ENCODE assay signal across 7 mouse cellular contexts in the genomic region with DNA sequence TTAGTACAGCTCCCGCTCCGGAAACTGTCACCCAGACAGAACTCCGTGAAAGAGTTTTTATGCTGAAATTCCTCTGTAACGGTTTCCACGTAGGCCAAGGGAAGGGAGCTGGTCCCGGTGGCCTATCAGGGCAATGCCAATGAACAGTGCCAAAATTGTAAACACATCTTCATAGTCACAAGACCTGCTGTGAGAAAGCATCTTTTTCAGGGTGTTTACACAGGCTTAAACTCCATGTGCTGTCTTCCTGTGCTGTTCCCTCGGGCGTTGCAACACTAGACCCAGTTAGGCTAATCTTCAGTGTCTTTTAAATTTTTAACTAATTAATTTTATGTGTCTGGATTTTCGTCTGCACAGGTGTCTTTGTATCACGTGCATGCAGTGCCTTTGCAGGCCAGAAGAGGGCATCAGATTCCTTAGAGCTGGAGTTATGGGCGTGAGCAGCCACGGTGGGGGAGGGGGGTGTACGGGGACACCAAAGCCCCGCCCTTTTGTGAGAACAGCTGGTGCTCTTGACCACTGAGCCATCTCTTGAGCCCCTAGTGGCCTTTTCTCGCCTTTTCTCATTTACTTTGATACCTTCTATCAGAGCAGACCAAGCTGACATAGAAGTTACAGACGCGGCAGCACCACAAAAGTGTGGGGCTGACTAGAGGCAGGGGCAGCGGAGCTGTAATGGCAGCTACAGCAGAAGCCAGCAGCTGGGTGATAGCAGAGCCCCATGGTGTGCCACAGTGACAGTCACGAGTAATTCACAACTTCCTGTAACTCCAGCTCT. TPM values are rescaled to one million over a fixed set of nuclear protein-coding genes. Genes with fewer than 3 reads are reported as not detected.
DNase-seq lines count a peak whose midpoint lies in the region; ATAC-seq lines count a peak whose summit lies in the region.

No protein-coding gene starts in this region.

- no peaks in the 10 kb centered on the region for H3K4me1 ChIP-seq in limb, embryonic 11.5 days (ENCODE audit: control insufficient read depth, insufficient read depth, low read length)
- H3K4me1 ChIP-seq in midbrain, embryonic 13.5 days (replicated peaks): peaks cover 9% of the 10 kb centered on the region

- WGBS in limb, embryonic 11.5 days: 20% methylated on average over 19 of the region's 19 CpGs
- WGBS in midbrain, embryonic 13.5 days: 23% methylated on average over 19 of the region's 19 CpGs

- no peaks in the 10 kb centered on the region for H3K27me3 ChIP-seq in limb, embryonic 11.5 days (ENCODE audit: control insufficient read depth, insufficient read depth, low read length)
- H3K27me3 ChIP-seq in midbrain, embryonic 13.5 days: no peaks in the 10 kb centered on the region

- H3K36me3 ChIP-seq in limb, embryonic 11.5 days (ENCODE audit: control insufficient read depth, insufficient read depth, low read length): no peaks in the 10 kb centered on the region
- H3K36me3 ChIP-seq in midbrain, embryonic 13.5 days: no peaks in the 10 kb centered on the region

- no peak overlapping the region for H3K27ac ChIP-seq in limb, embryonic 11.5 days (replicated peaks; ENCODE audit: low read depth, low read length)
- no peak overlapping the region for H3K27ac ChIP-seq in midbrain, embryonic 13.5 days

- H3K4me3 ChIP-seq in limb, embryonic 11.5 days (ENCODE audit: low read depth, low read length): no peak overlapping the region
- H3K4me3 ChIP-seq in midbrain, embryonic 13.5 days (replicated peaks): peak overlapping the region; percentile 31

- peak; percentile 63 for DNase-seq in adrenal gland, adult 2 months
- DNase-seq in embryo, embryonic 10.5 days (ENCODE audit: low spot score): peak; percentile 93
- DNase-seq in gastrocnemius, postnatal 4 days (ENCODE audit: low spot score in 2 of 2): peak; percentile 32 to 71
- DNase-seq in kidney, adult 18-20 months: peak; percentile 79
- DNase-seq in limb, embryonic 11.5 days (ENCODE audit: low spot score): peak; percentile 81
- peak; percentile 33 for DNase-seq in spleen, adult 12 weeks (ENCODE audit: low spot score)

- H3K4me2 ChIP-seq in limb, embryonic 11.5 days (ENCODE audit: low read depth, severe bottlenecking): peak overlapping the region; percentile 45
- peak overlapping the region; percentile 53 for H3K4me2 ChIP-seq in midbrain, embryonic 13.5 days (replicated peaks)

- ATAC-seq in limb, embryonic 11.5 days (ENCODE audit: insufficient number of reproducible peaks, low FRiP score, low TSS enrichment, low read depth): peak; percentile 47; the same call in 1 of the 2 replicates
- ATAC-seq in midbrain, embryonic 13.5 days: peak; percentile 69

- no peaks in the 10 kb centered on the region for H3K9me3 ChIP-seq in limb, embryonic 11.5 days (ENCODE audit: control insufficient read depth, low read length)
- H3K9me3 ChIP-seq in midbrain, embryonic 13.5 days: peaks cover 5% of the 10 kb centered on the region; the same call in 1 of the 2 replicates

- no peak overlapping the region for H3K9ac ChIP-seq in limb, embryonic 11.5 days (ENCODE audit: low read length)
- no peak overlapping the region for H3K9ac ChIP-seq in midbrain, embryonic 13.5 days (replicated peaks)

RNA-seq across cellular contexts. Expression of a gene that starts 5.2 kb away (rescaled TPM):
- not detected for total RNA-seq in adrenal gland, adult 2 months (2021)
- not detected in 2 replicates for polyA plus RNA-seq in adrenal gland, adult 2 months (2012; rRNA removed)
- total RNA-seq in gastrocnemius, postnatal 4 days (2021): not detected
- polyA plus RNA-seq in limb, embryonic 11.5 days (2014; fragmentation: Nextera tagmentation; extraction: Ambion mirVana): not detected in 2 replicates
- polyA plus RNA-seq in midbrain, embryonic 13.5 days (2015; fragmentation: Nextera tagmentation; extraction: Ambion mirVana): not detected in 2 replicates

RNA-seq across cellular contexts. Expression of a gene that starts 5.9 kb away (rescaled TPM):
- not detected for total RNA-seq in adrenal gland, adult 2 months (2021)
- polyA plus RNA-seq in adrenal gland, adult 2 months (2012; rRNA removed): 0.13 TPM in 1 of 2 replicates, not detected in the other
- not detected for total RNA-seq in gastrocnemius, postnatal 4 days (2021)
- polyA plus RNA-seq in limb, embryonic 11.5 days (2014; fragmentation: Nextera tagmentation; extraction: Ambion mirVana): 0.60 TPM in 1 of 2 replicates, not detected in the other
- polyA plus RNA-seq in midbrain, embryonic 13.5 days (2015; fragmentation: Nextera tagmentation; extraction: Ambion mirVana): not detected in 2 replicates

RNA-seq across cellular contexts. Expression of a gene that starts 19.3 kb away (rescaled TPM):
- total RNA-seq in adrenal gland, adult 2 months (2021): not detected
- not detected in 2 replicates for polyA plus RNA-seq in adrenal gland, adult 2 months (2012; rRNA removed)
- not detected for total RNA-seq in gastrocnemius, postnatal 4 days (2021)
- not detected in 2 replicates for polyA plus RNA-seq in limb, embryonic 11.5 days (2014; fragmentation: Nextera tagmentation; extraction: Ambion mirVana)
- polyA plus RNA-seq in midbrain, embryonic 13.5 days (2015; fragmentation: Nextera tagmentation; extraction: Ambion mirVana): not detected in 2 replicates

RNA-seq across cellular contexts. Expression of a gene that starts 22.7 kb away (rescaled TPM):
- total RNA-seq in adrenal gland, adult 2 months (2021): not detected
- polyA plus RNA-seq in adrenal gland, adult 2 months (2012; rRNA removed): not detected in 2 replicates
- total RNA-seq in gastrocnemius, postnatal 4 days (2021): not detected
- not detected in 2 replicates for polyA plus RNA-seq in limb, embryonic 11.5 days (2014; fragmentation: Nextera tagmentation; extraction: Ambion mirVana)
- not detected in 2 replicates for polyA plus RNA-seq in midbrain, embryonic 13.5 days (2015; fragmentation: Nextera tagmentation; extraction: Ambion mirVana)

RNA-seq across cellular contexts. Expression of a gene that starts 23.2 kb away (rescaled TPM):
- total RNA-seq in adrenal gland, adult 2 months (2021): not detected
- not detected in 2 replicates for polyA plus RNA-seq in adrenal gland, adult 2 months (2012; rRNA removed)
- total RNA-seq in gastrocnemius, postnatal 4 days (2021): not detected
- not detected in 2 replicates for polyA plus RNA-seq in limb, embryonic 11.5 days (2014; fragmentation: Nextera tagmentation; extraction: Ambion mirVana)
- polyA plus RNA-seq in midbrain, embryonic 13.5 days (2015; fragmentation: Nextera tagmentation; extraction: Ambion mirVana): not detected in 2 replicates

Comparison
In these comparisons a context has a peak if more than half of its experiments do, and no peak if none do; other contexts are left out.
1. DNase-seq: peak in every context shown above with its lines; median percentile 93 in embryo, embryonic 10.5 days; 81 in limb, embryonic 11.5 days; 79 in kidney, adult 18-20 months; 63 in adrenal gland, adult 2 months; 52 in gastrocnemius, postnatal 4 days; 33 in spleen, adult 12 weeks.